Mouse (Mus musculus) kidney, postnatal 0 days (tissue): ENCODE measurements around the gene Ush2a. TPM values are rescaled to one million over a fixed set of nuclear protein-coding genes. Genes with fewer than 3 reads are reported as not detected.

Experiments used
- ATAC-seq: fragments of 200-750 bp; cut with Nextera tagmentation; replicated peaks from 2 replicates; pipeline ENCODE4 v1.8.0; 2017; ENCODE audit warnings: low read depth, moderate number of reproducible peaks, moderate TSS enrichment, moderate library complexity; ENCODE audit not compliant: low FRiP score
- DNase-seq: peaks from one replicate; pipeline ENCODE4 v3.0.0-alpha.2; 2016; ENCODE audit warnings: low spot score
- H3K27ac ChIP-seq: fragments of 300-500 bp; sonication (generic); 2 replicates; pipeline ENCODE4 v1.5.1; 2014; ENCODE audit warnings: mild to moderate bottlenecking
- H3K27me3 ChIP-seq: fragments of 300-500 bp; sonication (generic); 2 replicates; pipeline ENCODE4 v1.6.1; 2014; ENCODE audit warnings: low read length, mixed read lengths; ENCODE audit not compliant: insufficient read depth
- H3K36me3 ChIP-seq: fragments of 300-500 bp; sonication (generic); 2 replicates; pipeline ENCODE4 v1.6.1; 2014; ENCODE audit warnings: low read length, mixed read lengths; ENCODE audit not compliant: insufficient read depth
- H3K4me1 ChIP-seq: fragments of 300-500 bp; sonication (generic); replicated peaks from 2 replicates; pipeline ENCODE4 v1.6.1; 2014; ENCODE audit warnings: antibody characterized with exemption, low read length, mixed read lengths; ENCODE audit not compliant: insufficient read depth
- H3K4me2 ChIP-seq: fragments of 300-500 bp; sonication (generic); 2 replicates; pipeline ENCODE4 v1.6.1; 2014; ENCODE audit warnings: mild to moderate bottlenecking, low read length, moderate library complexity, mixed read lengths
- H3K4me3 ChIP-seq: fragments of 300-500 bp; sonication (generic); replicated peaks from 2 replicates; pipeline ENCODE4 v1.5.1; 2014; ENCODE audit warnings: low read depth, low read length
- H3K9ac ChIP-seq: fragments of 300-500 bp; sonication (generic); 2 replicates; pipeline ENCODE4 v1.6.1; 2014; ENCODE audit warnings: low read depth, low read length
- H3K9me3 ChIP-seq: fragments of 300-500 bp; sonication (generic); replicated peaks from 2 replicates; pipeline ENCODE4 v1.6.1; 2016; ENCODE audit warnings: low read length, inconsistent platforms, mixed read lengths
- CTCF ChIP-seq: IDR thresholded peaks from 2 replicates; pipeline ENCODE4 v1.5.1; 2016; ENCODE audit warnings: antibody characterized with exemption, low read depth, mild to moderate bottlenecking, moderate library complexity
- WGBS: fragments of 180-500 bp; shearing (Covaris S2); extraction: QIAGEN DNeasy Blood & Tissue Kit; methylation state at CpG from one replicate; pipeline ENCODE4 v1.1.7; 2014; 5-methylcytosine and 5-hydroxymethylcytosine counted together
- polyA plus RNA-seq: library from polyadenylated mRNA; unstranded; fragments of >200 nt; fragmentation: Nextera tagmentation; extraction: Ambion mirVana; gene quantifications from 2 replicates; pipeline ENCODE4 v1.2.1, GENCODE M21; 2015

Ush2a gene
- polyA plus RNA-seq, 1 experiment from 2014 or later, result not detected

GRCm38 (mm10) chr1:188385180-188385579 lies 123.4 kb downstream of the Ush2a start:
- H3K9me3 ChIP-seq, result no peaks in the 10 kb centered on the region
- no peak overlapping the region for H3K4me2 ChIP-seq
- no peak overlapping the region for H3K27ac ChIP-seq
- no peaks in the 10 kb centered on the region for H3K4me1 ChIP-seq
- no peaks in the 10 kb centered on the region for H3K27me3 ChIP-seq
- no peak for DNase-seq
- no peak for ATAC-seq
- no peak overlapping the region for H3K9ac ChIP-seq
- no peaks in the 10 kb centered on the region for H3K36me3 ChIP-seq
- 74% methylated on average over 1 of the region's 1 CpGs for WGBS
- TF ChIP-seq CTCF, result no peak
- no peak overlapping the region for H3K4me3 ChIP-seq

- 60% methylated on average over 7 of the region's 7 CpGs for WGBS
- H3K9ac ChIP-seq, result no peak overlapping the region
- H3K4me1 ChIP-seq, result no peaks in the 10 kb centered on the region
- no peaks in the 10 kb centered on the region for H3K27me3 ChIP-seq
- TF ChIP-seq CTCF, result no peak
- no peak overlapping the region for H3K4me3 ChIP-seq
- ATAC-seq (no peak), DNase-seq (peak; percentile 13)
- no peak overlapping the region for H3K4me2 ChIP-seq
- H3K27ac ChIP-seq, result no peak overlapping the region
- H3K36me3 ChIP-seq, result no peaks in the 10 kb centered on the region
- no peaks in the 10 kb centered on the region for H3K9me3 ChIP-seq
These were observed 124.0 kb downstream of the Ush2a start for GRCm38 (mm10) chr1:188385733-188386261.

- Histone ChIP-seq H3K4me1 (no peaks in the 10 kb centered on the region), H3K27me3 (no peaks in the 10 kb centered on the region), H3K4me3 (no peak overlapping the region), H3K4me2 (no peak overlapping the region), H3K27ac (no peak overlapping the region), H3K36me3 (no peaks in the 10 kb centered on the region), H3K9me3 (no peaks in the 10 kb centered on the region), H3K9ac (no peak overlapping the region)
- DNase-seq (no peak), ATAC-seq (no peak)
- 81% methylated on average over 3 of the region's 3 CpGs for WGBS
- TF ChIP-seq CTCF, result no peak
These were observed 125.5 kb downstream of the Ush2a start for GRCm38 (mm10) chr1:188387321-188387720.

- no peaks in the 10 kb centered on the region for H3K9me3 ChIP-seq
- H3K4me1 ChIP-seq, result no peaks in the 10 kb centered on the region
- 0 out of 2 replicates have a peak, but pooled peaks have one; percentile 40 for ATAC-seq
- H3K27ac ChIP-seq, result no peak overlapping the region
- DNase-seq, result peak; percentile 89
- H3K9ac ChIP-seq, result no peak overlapping the region
- H3K4me2 ChIP-seq, result no peak overlapping the region
- 20% methylated on average over 2 of the region's 2 CpGs for WGBS
- TF ChIP-seq CTCF, result no peak
- H3K4me3 ChIP-seq, result no peak overlapping the region
- H3K27me3 ChIP-seq, result no peaks in the 10 kb centered on the region
- H3K36me3 ChIP-seq, result no peaks in the 10 kb centered on the region
These were observed 126.1 kb downstream of the Ush2a start for GRCm38 (mm10) chr1:188387820-188388471.

- H3K4me2 ChIP-seq, result no peak overlapping the region
- H3K9me3 ChIP-seq, result no peaks in the 10 kb centered on the region
- H3K27ac ChIP-seq, result no peak overlapping the region
- no peak for TF ChIP-seq CTCF
- no peak for DNase-seq
- ATAC-seq, result no peak
- no peak overlapping the region for H3K4me3 ChIP-seq
- no peak overlapping the region for H3K9ac ChIP-seq
- H3K4me1 ChIP-seq, result no peaks in the 10 kb centered on the region
- no peaks in the 10 kb centered on the region for H3K36me3 ChIP-seq
- H3K27me3 ChIP-seq, result no peaks in the 10 kb centered on the region
- WGBS, result 58% methylated on average over 6 of the region's 6 CpGs
These were observed 128.3 kb downstream of the Ush2a start for GRCm38 (mm10) chr1:188390080-188390479.

GRCm38 (mm10) chr1:188407176-188407575 lies 145.4 kb downstream of the Ush2a start:
- no peak for TF ChIP-seq CTCF
- no peak overlapping the region for H3K27ac ChIP-seq
- DNase-seq (no peak), ATAC-seq (no peak)
- H3K27me3 ChIP-seq, result no peaks in the 10 kb centered on the region
- no peaks in the 10 kb centered on the region for H3K36me3 ChIP-seq
- H3K4me1 ChIP-seq, result no peaks in the 10 kb centered on the region
- WGBS, result 90% methylated on average over 4 of the region's 4 CpGs
- no peaks in the 10 kb centered on the region for H3K9me3 ChIP-seq
- H3K4me2 ChIP-seq, result no peak overlapping the region
- H3K9ac ChIP-seq, result no peak overlapping the region
- H3K4me3 ChIP-seq, result no peak overlapping the region
